Mouse (Mus musculus) liver, embryonic 14.5 days (tissue): ENCODE measurements around the gene Slc39a5.

Source experiments
- CTCF ChIP-seq: IDR thresholded peaks from 2 replicates; pipeline ENCODE4 v1.5.1; 2016; ENCODE audit warnings: antibody characterized with exemption, low read depth, control low read depth
- EP300 ChIP-seq: IDR thresholded peaks from 2 replicates; pipeline ENCODE4 v1.6.1; 2016; ENCODE audit warnings: antibody characterized with exemption, low read depth

DNA sequence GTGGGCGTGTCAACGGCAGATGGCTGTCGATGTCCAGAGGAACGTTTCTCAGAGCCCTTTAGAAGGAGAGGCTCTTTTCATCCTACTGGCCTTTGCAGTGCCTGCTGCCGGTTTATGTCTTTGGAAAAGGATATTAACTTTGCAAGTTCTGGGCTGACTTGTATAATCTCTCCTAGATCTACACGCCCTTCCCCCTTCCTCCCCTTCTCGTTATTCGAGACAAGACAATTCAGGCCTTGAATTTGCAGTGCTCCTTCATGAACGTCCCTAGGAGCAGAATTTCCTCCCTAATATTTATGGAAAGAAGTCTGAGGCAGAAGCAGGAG lies 31.8 kb downstream of the Slc39a5 start:
- TF ChIP-seq EP300 (no peak), CTCF (no peak)
